Mouse (Mus musculus) megakaryocyte, embryonic 14.5 days (primary cell): ENCODE data around the gene Slc4a10. TPM values are rescaled to one million over a fixed set of nuclear protein-coding genes. Genes with fewer than 3 reads are reported as not detected.

Experiments
- H3K27me3 ChIP-seq: replicated peaks from 2 replicates; pipeline ENCODE3; 2012; ENCODE audit warnings: inconsistent platforms
- H3K36me3 ChIP-seq: replicated peaks from 2 replicates; pipeline ENCODE3; 2012; ENCODE audit warnings: low read length, inconsistent platforms, mixed read lengths
- H3K4me1 ChIP-seq: 2 replicates; pipeline ENCODE4 v1.6.1; 2012; ENCODE audit warnings: inconsistent platforms
- H3K4me3 ChIP-seq: replicated peaks from 2 replicates; pipeline ENCODE3; 2012; ENCODE audit warnings: moderate library complexity, mild to moderate bottlenecking, inconsistent platforms
- H3K9me3 ChIP-seq: 2 replicates; pipeline ENCODE4 v1.6.1; 2012; ENCODE audit warnings: inconsistent platforms
- FLI1 ChIP-seq: IDR thresholded peaks from 2 replicates; pipeline ENCODE4 v1.6.1; 2012; ENCODE audit warnings: low read length, inconsistent platforms, mixed read lengths
- GATA1 ChIP-seq: IDR thresholded peaks from 3 replicates; pipeline ENCODE4 v1.6.1; 2012; ENCODE audit warnings: mixed read lengths, low read length, inconsistent platforms, borderline replicate concordance
- polyA plus RNA-seq: library from polyadenylated mRNA; stranded (reverse); fragments of >175 nt; gene quantifications from 2 replicates; pipeline ENCODE4 v1.2.3, GENCODE M21; 2012; ENCODE audit warnings: low replicate concordance; ENCODE audit not compliant: insufficient read depth

Gene Slc4a10
- polyA plus RNA-seq, 1 experiment: not detected

DNA sequence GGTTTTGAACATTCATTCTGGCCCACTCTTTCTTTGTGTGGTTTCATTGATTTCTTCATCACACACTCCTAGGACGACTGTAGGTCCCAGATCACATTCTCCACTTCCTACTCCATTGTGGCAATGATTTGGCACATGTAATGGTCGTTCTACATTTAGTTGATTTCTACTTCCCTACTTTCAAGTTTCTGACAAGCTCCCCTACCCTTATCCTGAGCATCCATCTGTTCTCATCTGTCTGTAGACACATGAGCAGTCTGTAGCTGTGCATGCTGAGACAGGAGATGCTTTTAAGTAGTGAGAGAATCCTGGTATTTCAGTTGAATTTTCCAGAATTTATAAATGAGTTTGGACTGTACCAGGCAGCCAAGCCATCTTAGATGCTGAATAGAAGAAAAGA is 270.7 kb downstream of the Slc4a10 start:
- Histone ChIP-seq H3K4me3 (no peak overlapping the region), H3K27me3 (no peaks in the 10 kb centered on the region), H3K9me3 (no peaks in the 10 kb centered on the region), H3K4me1 (peaks cover 3% of the 10 kb centered on the region; the same call in 1 of the 2 replicates), H3K36me3 (no peaks in the 10 kb centered on the region)
- no peak for TF ChIP-seq GATA1
- TF ChIP-seq FLI1: no peak

- H3K4me3 ChIP-seq: no peak overlapping the region
- no peaks in the 10 kb centered on the region for H3K9me3 ChIP-seq
- TF ChIP-seq GATA1 (no peak), FLI1 (no peak)
- H3K36me3 ChIP-seq: no peaks in the 10 kb centered on the region
- H3K27me3 ChIP-seq: no peaks in the 10 kb centered on the region
- H3K4me1 ChIP-seq: peaks cover 3% of the 10 kb centered on the region; the same call in 1 of the 2 replicates
These were observed 273.2 kb downstream of the Slc4a10 start for GRCm38 (mm10) chr2:62319489-62319888.

DNA sequence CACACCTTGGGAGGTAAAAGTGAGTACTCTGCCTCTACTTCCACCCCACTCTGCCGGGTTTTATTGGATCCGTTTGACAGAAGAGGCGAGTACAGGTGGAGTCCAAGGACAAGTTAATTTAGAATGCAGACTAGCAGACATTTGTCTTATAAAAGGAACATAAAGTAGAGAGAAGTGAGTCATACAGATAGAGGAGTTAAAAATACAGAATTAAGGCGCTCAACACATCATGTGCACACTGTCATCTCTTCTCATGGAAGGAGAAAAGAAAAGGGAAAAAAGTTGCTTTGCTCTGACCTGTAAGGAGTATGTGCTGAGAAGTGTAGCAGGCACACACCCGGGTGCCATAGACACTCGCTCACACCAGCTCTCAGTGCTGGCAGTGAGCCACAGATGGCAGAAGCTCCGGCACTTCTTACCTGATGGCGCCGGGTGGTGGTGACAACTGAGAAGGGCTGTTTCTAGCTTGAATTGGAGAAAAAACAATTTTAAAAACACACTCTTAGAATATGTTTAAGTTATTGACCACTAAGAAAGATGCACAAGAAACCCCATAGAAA is 276.9 kb downstream of the Slc4a10 start:
- Histone ChIP-seq H3K4me1 (peaks cover 3% of the 10 kb centered on the region; the same call in 1 of the 2 replicates), H3K4me3 (no peak overlapping the region), H3K9me3 (no peaks in the 10 kb centered on the region), H3K27me3 (no peaks in the 10 kb centered on the region), H3K36me3 (no peaks in the 10 kb centered on the region)
- no peak for TF ChIP-seq GATA1
- TF ChIP-seq FLI1: no peak

DNA sequence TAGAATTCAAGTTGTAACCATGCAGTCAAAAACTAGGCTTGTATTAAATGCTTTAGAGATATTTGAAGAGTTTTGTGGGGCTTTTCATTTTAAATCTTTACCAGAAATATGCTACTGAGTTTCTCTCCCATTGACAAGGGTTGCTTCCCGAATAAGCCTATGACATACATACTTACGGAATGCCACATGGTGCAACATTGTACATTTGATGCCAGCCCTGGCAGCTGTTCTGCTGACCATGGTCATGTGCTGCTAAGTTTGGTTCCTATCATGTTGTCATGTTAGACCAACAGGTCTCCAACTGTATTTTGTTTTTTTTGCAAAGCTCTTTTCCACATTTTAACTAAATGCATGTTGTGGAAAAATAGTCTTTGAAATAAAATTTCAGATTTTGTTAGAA is 279.1 kb downstream of the Slc4a10 start:
- Histone ChIP-seq H3K36me3 (no peaks in the 10 kb centered on the region), H3K9me3 (no peaks in the 10 kb centered on the region), H3K27me3 (no peaks in the 10 kb centered on the region), H3K4me3 (no peak overlapping the region), H3K4me1 (no peaks in the 10 kb centered on the region)
- TF ChIP-seq GATA1: no peak
- no peak for TF ChIP-seq FLI1

DNA sequence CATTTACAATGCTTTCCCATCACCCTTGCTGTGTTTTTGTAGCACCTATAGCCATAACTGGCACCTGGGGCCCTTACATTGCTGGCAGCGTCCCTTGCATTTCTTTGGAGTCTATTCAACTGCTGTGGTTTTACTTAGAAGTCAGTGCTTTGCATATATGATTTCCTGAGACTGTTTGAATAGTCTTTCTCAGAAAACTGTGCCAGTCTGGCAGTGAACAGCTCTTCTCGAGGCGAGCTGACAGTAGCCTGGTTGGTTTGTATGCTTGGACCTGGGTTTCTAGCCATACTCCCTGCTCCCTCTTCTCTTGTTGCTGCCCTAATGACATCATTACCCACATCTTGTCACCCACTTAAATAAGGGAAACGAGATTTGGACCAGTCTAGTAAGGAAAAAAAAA is 285.7 kb downstream of the Slc4a10 start:
- H3K36me3 ChIP-seq: no peaks in the 10 kb centered on the region
- H3K9me3 ChIP-seq: no peaks in the 10 kb centered on the region
- TF ChIP-seq GATA1: no peak
- no peak for TF ChIP-seq FLI1
- H3K4me1 ChIP-seq: peaks cover 23% of the 10 kb centered on the region
- H3K27me3 ChIP-seq: no peaks in the 10 kb centered on the region
- no peak overlapping the region for H3K4me3 ChIP-seq

DNA sequence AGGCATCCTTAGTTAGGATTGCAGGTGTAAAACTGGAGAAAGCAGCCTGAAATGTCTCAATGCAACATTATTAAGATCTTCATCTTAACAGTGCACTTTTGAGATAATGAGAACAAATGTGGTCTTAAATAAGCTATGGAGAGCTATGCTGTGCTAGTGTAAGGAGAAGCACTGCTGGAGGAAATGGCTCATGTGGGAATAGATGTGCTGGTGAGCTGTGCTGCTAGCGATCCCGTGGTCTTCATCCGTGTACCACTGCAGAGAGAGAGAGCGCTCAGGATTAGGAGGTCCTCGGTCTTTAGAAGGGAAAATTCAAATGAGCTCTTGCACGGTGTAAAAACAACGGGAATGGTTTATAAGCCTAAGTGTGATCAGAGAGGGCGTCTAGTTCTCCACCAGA is 286.2 kb downstream of the Slc4a10 start:
- no peak overlapping the region for H3K4me3 ChIP-seq
- no peaks in the 10 kb centered on the region for H3K36me3 ChIP-seq
- H3K9me3 ChIP-seq: no peaks in the 10 kb centered on the region
- peaks cover 23% of the 10 kb centered on the region for H3K4me1 ChIP-seq
- no peak for TF ChIP-seq FLI1
- TF ChIP-seq GATA1: no peak
- no peaks in the 10 kb centered on the region for H3K27me3 ChIP-seq

DNA sequence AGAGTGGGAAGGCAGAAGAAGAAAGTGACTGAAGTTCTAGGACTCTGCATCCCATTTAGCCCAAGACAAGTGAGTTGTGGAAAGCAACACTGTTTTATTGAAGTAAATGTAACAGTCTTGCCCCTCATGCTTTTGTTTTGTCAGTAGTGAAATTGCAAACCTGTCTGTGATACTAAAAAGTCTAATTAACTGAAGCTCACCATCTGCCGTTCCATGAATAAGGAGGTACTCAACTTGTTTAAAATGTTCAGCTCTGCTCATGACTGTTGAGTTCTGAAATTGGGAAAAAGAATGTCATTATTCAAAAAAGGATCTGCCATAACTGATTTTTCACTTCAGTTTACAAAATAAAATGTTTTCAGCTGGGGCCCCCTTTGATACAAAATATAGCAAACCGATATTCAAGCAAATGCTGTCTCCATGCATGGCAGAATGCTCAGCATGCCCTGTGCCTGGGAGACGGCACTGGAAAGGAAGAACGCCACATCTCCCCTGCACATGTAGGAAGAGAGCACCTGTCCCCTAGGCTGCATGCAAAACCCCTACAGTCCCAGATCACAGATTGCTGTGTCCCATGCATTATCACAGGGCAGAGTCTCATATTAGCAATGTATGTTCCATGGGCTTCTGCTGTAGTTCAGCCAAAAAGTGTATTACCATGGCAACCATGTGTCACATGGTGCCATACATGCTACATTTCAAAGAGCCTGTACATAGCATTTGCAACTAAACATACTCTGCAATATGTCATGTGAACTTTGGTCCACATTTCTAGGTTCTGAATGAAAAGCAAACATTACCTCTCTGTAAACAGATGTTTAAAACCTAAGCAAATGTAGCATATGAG is 288.4 kb downstream of the Slc4a10 start:
- Histone ChIP-seq H3K4me3 (no peak overlapping the region), H3K36me3 (no peaks in the 10 kb centered on the region), H3K4me1 (peaks cover 23% of the 10 kb centered on the region), H3K9me3 (no peaks in the 10 kb centered on the region), H3K27me3 (no peaks in the 10 kb centered on the region)
- TF ChIP-seq FLI1 (no peak), GATA1 (no peak)

DNA sequence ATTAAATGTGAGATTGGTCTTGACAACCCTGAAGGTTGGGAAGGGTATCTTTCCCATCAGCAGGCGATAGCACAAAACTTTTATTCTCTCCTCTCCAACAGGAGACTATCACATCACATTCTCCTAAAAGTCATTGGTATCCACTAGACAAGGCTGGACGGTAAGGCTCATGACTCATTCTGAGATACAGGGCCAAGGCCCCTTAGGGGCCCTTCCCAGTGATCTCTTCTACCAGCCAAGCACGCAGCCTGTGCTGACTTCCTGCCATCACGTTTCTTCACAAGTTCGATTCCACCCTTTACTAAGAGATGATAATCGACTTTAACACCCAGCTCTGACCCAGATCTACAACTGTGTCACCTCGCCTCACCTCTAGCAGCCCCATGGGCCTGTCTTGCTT is 290.8 kb downstream of the Slc4a10 start:
- TF ChIP-seq GATA1 (no peak), FLI1 (no peak)
- H3K9me3 ChIP-seq: no peaks in the 10 kb centered on the region
- H3K27me3 ChIP-seq: no peaks in the 10 kb centered on the region
- H3K4me3 ChIP-seq: no peak overlapping the region
- no peaks in the 10 kb centered on the region for H3K36me3 ChIP-seq
- H3K4me1 ChIP-seq: peaks cover 18% of the 10 kb centered on the region

GRCm38 (mm10) chr2:62339222-62339944 is 293.1 kb downstream of the Slc4a10 start:
- Histone ChIP-seq H3K4me3 (no peak overlapping the region), H3K27me3 (no peaks in the 10 kb centered on the region), H3K4me1 (peaks cover 4% of the 10 kb centered on the region; the same call in 1 of the 2 replicates), H3K36me3 (no peaks in the 10 kb centered on the region), H3K9me3 (no peaks in the 10 kb centered on the region)
- no peak for TF ChIP-seq GATA1
- no peak for TF ChIP-seq FLI1
